Mouse (Mus musculus): Measurements from ENCODE around the gene ccdc198. TPM values are rescaled to one million over a fixed set of nuclear protein-coding genes. Genes with fewer than 3 reads are reported as not detected.
"Not testable (repeated sequence)": the region's sequence is repeated elsewhere in the genome, so short reads cannot be mapped to it uniquely, and the experiment has no call there.

Gene ccdc198
- polyA plus RNA-seq, 1 experiment from 2014 or later = 0.20 TPM

DNA sequence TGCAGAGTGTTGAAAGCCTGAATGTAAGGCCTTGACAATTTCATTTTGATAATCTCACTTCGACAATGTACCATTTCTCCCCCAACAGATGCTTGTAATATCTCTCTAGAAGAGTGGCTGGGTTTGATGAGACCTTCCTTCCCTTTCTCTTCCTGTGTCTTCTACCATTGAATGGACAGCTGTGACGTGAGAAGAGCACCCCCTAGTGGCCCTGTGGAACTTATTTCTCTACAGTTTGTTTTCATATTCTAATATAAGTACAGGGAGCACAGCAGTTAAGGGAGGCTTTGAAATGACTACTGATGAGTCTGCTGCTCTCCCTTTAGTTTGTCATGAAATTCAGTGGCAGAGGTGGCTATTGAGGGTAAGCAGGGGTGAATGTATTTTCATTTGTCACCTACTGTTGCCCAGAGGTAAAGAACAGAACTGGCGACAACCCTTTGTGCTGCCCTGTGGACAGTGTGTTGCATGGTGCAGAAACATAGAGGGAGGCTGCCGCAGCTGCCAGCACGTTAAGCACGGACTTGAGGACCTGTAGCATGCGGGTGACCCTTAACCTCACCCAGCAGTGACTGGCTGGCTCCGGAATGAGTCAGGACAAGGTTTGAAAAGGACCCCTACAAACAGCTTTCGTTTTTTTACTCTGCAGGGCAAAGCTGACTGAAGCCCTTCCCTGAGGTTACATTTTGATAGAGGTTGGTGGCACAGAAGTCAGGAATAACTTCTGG is 10.3 kb downstream of the ccdc198 start:
- WGBS = 52% methylated on average over 9 of the region's 9 CpGs
- no peak overlapping the region for H3K27ac ChIP-seq (replicated peaks)

DNA sequence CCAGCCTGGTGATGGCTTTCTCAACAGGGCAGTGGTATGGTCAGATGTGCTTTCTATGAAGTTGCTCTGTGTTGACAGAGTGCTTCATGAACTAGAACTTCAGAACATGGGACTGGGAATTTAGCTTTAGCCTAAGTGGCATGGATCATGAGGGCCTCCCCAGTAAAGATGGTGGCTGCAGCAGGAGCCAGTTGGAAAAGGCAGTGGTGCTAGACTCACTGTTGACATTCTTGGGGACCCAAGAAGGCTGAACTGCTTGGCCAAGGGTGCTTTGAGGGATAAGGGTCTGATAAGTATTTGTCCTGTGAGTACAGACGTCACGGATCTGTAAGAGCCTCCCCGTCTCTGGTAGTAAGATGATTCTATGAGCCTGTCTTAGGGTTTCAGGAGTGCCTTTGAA is 13.4 kb downstream of the ccdc198 start:
- Histone ChIP-seq H3K4me3 (replicated peaks) (no peak overlapping the region), H3K4me2 (no peak overlapping the region), H3K4me1 (no peaks in the 10 kb centered on the region), H3K9ac (replicated peaks) (no peak overlapping the region), H3K9me3 (replicated peaks) (no peaks in the 10 kb centered on the region), H3K27ac (replicated peaks) (no peak overlapping the region), H3K36me3 (no peaks in the 10 kb centered on the region), H3K27me3 (replicated peaks) (no peaks in the 10 kb centered on the region)
- WGBS = 89% methylated on average over 3 of the region's 3 CpGs
- ATAC-seq (ENCODE audit: low FRiP score) = no peak

More for the DNA sequence above, 10.3 kb downstream of the ccdc198 start:
- Histone ChIP-seq H3K27me3 (replicated peaks) (no peaks in the 10 kb centered on the region), H3K9me3 (replicated peaks) (no peaks in the 10 kb centered on the region), H3K9ac (replicated peaks) (no peak overlapping the region), H3K4me3 (replicated peaks) (no peak overlapping the region), H3K4me1 (peaks cover 3% of the 10 kb centered on the region), H3K4me2 (no peak overlapping the region), H3K36me3 (no peaks in the 10 kb centered on the region)
- no peak for ATAC-seq (ENCODE audit: low FRiP score)

DNA sequence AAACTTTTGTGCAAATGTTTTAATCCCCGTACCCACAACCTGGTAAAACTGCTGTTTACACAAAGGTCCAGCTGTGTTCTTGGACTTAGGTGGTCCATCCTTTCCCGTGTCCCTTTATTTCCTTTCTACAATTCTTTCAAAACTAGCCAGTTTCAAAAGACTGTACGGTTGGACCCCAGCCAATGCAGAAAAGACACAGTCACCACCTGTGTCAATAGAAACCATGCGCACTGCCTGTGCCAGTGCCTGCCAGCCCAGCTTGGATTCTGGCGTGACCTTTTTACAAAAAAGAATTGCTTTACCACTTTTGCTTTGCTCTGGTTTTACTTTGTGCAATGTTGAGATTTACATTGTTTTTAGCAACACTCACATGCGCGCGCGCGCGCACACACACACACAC is 18.3 kb downstream of the ccdc198 start:
- no peak for ATAC-seq (ENCODE audit: low FRiP score)
- H3K27ac ChIP-seq (replicated peaks) = no peak overlapping the region
- no peak overlapping the region for H3K9ac ChIP-seq (replicated peaks)

DNA sequence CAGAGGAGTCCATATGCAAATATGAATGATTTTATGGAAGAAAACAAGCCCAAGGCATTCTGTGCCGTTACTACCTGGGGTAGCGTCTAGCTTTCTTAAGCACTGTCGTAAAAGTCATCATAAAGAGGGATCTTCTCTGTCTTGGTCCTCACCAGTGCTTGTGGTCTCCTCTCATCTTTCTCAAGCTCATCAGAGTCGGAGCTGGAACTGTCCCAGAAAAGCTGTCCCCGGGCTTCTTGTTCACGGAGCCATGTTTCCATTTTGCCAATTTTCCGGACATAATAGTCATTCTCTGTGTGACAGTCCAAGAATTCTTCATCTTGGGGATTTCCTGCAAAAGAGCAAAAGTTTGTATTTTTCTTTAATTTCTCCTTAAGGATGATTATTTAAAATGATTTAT is 18.8 kb downstream of the ccdc198 start:
- H3K36me3 ChIP-seq = no peaks in the 10 kb centered on the region
- no peak overlapping the region for H3K4me3 ChIP-seq (replicated peaks)
- no peaks in the 10 kb centered on the region for H3K27me3 ChIP-seq (replicated peaks)
- no peak for ATAC-seq (ENCODE audit: low FRiP score)
- no peak overlapping the region for H3K9ac ChIP-seq (replicated peaks)
- no peaks in the 10 kb centered on the region for H3K4me1 ChIP-seq
- WGBS = 63% methylated on average over 7 of the region's 7 CpGs
- H3K4me2 ChIP-seq = no peak overlapping the region
- no peak overlapping the region for H3K27ac ChIP-seq (replicated peaks)
- no peaks in the 10 kb centered on the region for H3K9me3 ChIP-seq (replicated peaks)

More for the DNA sequence above, 18.3 kb downstream of the ccdc198 start:
- H3K4me2 ChIP-seq = no peak overlapping the region
- H3K27me3 ChIP-seq (replicated peaks) = no peaks in the 10 kb centered on the region
- H3K4me3 ChIP-seq (replicated peaks) = no peak overlapping the region
- H3K36me3 ChIP-seq = no peaks in the 10 kb centered on the region
- H3K9me3 ChIP-seq (replicated peaks) = no peaks in the 10 kb centered on the region
- WGBS = 74% methylated on average over 11 of the region's 11 CpGs
- H3K4me1 ChIP-seq = no peaks in the 10 kb centered on the region

DNA sequence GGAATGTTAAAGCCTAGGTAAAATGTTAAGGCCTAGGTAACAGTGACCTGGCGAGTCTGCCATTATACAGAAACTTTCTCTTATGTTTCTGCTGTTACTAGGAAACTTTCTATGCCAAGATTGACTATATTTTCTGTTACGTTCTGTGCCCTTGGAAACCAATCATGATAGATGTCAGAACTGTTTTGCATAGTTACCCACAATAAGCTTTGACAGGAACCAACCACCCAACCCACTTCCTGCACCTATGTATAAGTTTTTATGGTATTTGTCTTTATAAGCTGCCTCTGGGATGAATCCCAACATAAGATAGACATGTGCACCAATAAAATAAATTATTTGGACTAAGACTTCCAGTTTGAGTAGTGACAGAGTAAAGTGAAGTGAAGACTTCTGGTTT is 23.5 kb downstream of the ccdc198 start:
- no peak for ATAC-seq (ENCODE audit: low FRiP score)
- 87% methylated on average over 2 of the region's 2 CpGs for WGBS
- no peak overlapping the region for H3K4me2 ChIP-seq
- H3K9me3 ChIP-seq (replicated peaks) = no peaks in the 10 kb centered on the region
- H3K4me3 ChIP-seq (replicated peaks) = no peak overlapping the region
- H3K4me1 ChIP-seq = no peaks in the 10 kb centered on the region
- no peaks in the 10 kb centered on the region for H3K27me3 ChIP-seq (replicated peaks)
- H3K9ac ChIP-seq (replicated peaks) = no peak overlapping the region
- H3K36me3 ChIP-seq = no peaks in the 10 kb centered on the region
- H3K27ac ChIP-seq (replicated peaks) = no peak overlapping the region

DNA sequence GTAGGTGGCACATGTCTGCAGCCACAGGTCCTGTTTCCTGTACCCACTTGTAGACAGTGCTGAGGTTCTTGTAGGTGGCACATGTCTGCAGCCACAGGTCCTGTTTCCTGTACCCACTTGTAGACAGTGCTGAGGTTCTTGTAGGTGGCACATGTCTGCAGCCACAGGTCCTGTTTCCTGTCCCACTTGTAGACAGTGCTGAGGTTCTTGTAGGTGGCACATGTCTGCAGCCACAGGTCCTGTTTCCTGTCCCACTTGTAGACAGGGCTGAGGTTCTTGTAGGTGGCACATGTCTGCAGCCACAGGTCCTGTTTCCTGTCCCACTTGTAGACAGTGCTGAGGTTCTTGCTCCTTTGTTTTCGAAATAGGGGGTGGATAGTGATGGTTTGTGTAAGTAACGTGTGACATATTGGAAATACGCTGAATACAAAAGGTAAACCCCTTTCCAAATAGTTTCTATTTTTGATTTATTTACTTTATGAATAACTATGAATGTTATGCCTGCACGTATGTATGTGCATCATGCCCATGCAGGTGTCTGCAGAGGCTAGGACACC is 25.7 kb downstream of the ccdc198 start:
- not testable (repeated sequence) for H3K4me1 ChIP-seq; H3K4me3 ChIP-seq (replicated peaks); ATAC-seq (ENCODE audit: low FRiP score); H3K9ac ChIP-seq (replicated peaks); H3K27me3 ChIP-seq (replicated peaks); H3K9me3 ChIP-seq (replicated peaks); H3K36me3 ChIP-seq; H3K27ac ChIP-seq (replicated peaks); H3K4me2 ChIP-seq
- WGBS = 87% methylated on average over 4 of the region's 4 CpGs

DNA sequence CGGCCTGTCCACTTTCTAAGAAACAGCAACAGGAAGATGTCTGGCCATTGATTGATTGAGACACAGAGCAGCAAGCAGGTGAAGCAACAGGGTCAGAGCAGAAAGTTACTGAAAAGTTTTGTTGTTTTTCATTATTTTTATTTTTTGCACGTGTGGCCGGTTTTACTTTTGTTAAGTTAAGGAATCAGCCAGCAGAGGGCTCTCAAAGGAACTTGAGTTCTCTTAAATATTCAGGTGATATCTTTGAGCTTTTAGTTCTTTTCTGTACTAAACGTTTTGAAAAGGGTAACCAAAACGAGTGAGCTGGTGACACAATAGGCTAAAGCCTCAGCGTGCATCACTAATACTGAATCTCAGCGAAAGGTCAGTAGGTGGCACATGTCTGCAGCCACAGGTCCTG is 26.6 kb downstream of the ccdc198 start:
- Histone ChIP-seq H3K4me3 (replicated peaks) (no peak overlapping the region), H3K27me3 (replicated peaks) (no peaks in the 10 kb centered on the region), H3K9me3 (replicated peaks) (no peaks in the 10 kb centered on the region), H3K27ac (replicated peaks) (no peak overlapping the region), H3K9ac (replicated peaks) (no peak overlapping the region), H3K36me3 (no peaks in the 10 kb centered on the region), H3K4me1 (no peaks in the 10 kb centered on the region), H3K4me2 (no peak overlapping the region)
- ATAC-seq (ENCODE audit: low FRiP score) = no peak
- 76% methylated on average over 7 of the region's 7 CpGs for WGBS

DNA sequence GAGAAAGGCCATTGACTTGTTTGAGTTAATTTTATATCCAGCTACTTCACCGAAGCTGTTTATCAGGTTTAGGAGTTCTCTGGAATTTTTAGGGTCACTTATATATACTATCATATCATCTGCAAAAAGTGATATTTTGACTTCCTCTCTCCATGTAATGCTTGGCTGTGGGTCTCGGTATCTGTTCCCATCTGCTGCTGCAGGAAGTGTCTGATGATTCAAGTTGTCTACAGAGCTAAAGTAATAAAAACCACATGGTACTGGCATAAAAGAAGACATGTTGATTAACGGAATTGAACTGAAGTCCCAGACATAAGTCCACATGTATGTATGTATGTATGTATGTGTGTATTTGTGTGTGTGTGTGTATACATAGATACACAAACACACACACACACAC is 35.1 kb downstream of the ccdc198 start:
- H3K36me3 ChIP-seq; H3K27ac ChIP-seq (replicated peaks); H3K9ac ChIP-seq (replicated peaks); H3K27me3 ChIP-seq (replicated peaks); ATAC-seq (ENCODE audit: low FRiP score); H3K9me3 ChIP-seq (replicated peaks); H3K4me1 ChIP-seq; H3K4me3 ChIP-seq (replicated peaks); H3K4me2 ChIP-seq: not testable (repeated sequence)
- WGBS = 92% methylated on average over 3 of the region's 3 CpGs

DNA sequence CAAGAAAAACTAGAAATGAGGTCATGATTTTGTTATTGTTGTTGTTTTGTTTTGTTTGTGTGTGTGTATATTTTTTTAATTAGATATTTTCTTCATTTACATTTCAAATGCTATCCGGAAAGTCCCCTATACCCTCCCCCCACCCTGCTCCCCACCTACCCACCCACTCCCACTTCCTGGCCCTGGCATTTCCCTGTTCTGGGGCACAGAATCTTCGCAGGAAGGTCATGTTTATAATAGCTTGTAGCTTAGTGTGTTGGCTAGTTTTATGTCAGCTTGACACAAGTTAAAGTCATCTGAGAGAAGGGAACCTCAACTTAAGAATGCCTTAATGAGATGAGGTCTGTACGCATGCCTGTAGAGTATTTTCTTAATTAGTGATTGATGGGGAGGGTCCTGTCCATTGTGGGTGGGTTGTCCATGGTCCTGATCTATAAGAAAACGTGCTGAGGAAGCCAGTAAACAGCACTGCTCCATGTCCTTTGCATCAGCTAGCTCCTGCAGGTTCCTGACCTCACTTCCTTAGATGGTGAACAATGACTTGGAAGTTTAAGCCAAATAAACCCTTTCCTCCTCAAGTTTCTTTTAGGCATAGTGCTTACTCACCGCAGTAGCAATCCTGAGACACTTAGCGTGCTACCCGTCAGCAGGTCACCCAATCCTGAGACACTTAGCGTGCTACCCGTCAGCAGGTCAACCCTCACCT is 44.0 kb downstream of the ccdc198 start:
- Histone ChIP-seq H3K9ac (replicated peaks) (no peak overlapping the region), H3K4me3 (replicated peaks) (no peak overlapping the region), H3K9me3 (replicated peaks) (no peaks in the 10 kb centered on the region), H3K4me2 (no peak overlapping the region), H3K36me3 (no peaks in the 10 kb centered on the region), H3K27me3 (replicated peaks) (no peaks in the 10 kb centered on the region), H3K4me1 (no peaks in the 10 kb centered on the region), H3K27ac (replicated peaks) (no peak overlapping the region)
- ATAC-seq (ENCODE audit: low FRiP score) = no peak
- 81% methylated on average over 9 of the region's 9 CpGs for WGBS

DNA sequence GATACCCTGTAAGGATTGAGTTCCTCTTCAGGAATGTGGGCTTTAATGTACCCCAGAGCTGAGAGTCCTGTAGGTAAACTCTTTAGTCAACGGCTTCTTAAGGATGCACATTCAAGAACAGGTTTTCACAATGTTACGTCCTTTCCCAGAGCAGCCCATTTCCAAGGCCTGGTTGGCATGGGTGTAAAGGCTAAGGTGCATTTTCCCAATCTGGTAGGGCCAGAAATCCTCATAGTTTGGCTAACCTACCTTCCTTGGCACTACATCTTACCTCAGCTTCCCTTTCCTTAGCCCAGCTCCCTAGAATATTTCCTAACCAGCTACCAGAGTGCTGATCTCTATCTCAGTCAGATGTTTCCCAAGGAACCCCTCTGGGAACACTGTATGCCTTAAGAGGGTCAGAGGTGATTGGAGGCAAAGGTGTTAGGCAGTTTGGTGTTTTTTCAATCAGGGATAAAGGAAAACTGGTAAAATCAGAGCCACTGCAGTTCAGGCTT is 48.2 kb downstream of the ccdc198 start:
- no peaks in the 10 kb centered on the region for H3K9me3 ChIP-seq (replicated peaks)
- no peaks in the 10 kb centered on the region for H3K27me3 ChIP-seq (replicated peaks)
- ATAC-seq (ENCODE audit: low FRiP score) = no peak
- no peak overlapping the region for H3K27ac ChIP-seq (replicated peaks)
- 97% methylated on average over 2 of the region's 2 CpGs for WGBS
- no peak overlapping the region for H3K4me3 ChIP-seq (replicated peaks)
- H3K9ac ChIP-seq (replicated peaks) = no peak overlapping the region
- no peaks in the 10 kb centered on the region for H3K36me3 ChIP-seq
- H3K4me1 ChIP-seq = no peaks in the 10 kb centered on the region
- no peak overlapping the region for H3K4me2 ChIP-seq

DNA sequence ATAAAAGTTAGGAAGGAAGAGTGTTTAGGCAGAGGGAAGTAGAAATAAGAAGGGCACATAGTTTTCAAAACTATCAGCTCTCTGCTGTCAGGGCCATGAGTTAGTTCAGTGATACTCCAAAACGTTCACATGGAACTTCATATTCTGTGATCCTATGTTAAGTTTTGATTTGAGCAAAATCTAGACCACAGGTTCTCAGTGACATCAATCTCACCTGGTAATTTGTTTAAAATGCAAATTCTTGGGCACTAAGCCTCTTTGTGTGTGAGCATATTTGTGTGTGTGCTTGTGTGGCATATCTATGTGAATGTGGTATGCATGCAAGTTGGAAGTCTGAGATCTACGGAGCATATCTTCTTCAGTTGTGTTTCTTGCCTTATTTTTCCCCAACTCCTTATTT is 59.0 kb downstream of the ccdc198 start:
- no peak for ATAC-seq (ENCODE audit: low FRiP score)
- no peaks in the 10 kb centered on the region for H3K4me1 ChIP-seq
- no peaks in the 10 kb centered on the region for H3K9me3 ChIP-seq (replicated peaks)
- no peak overlapping the region for H3K4me3 ChIP-seq (replicated peaks)
- peaks cover 15% of the 10 kb centered on the region for H3K36me3 ChIP-seq
- no peak overlapping the region for H3K9ac ChIP-seq (replicated peaks)
- 96% methylated on average over 2 of the region's 2 CpGs for WGBS
- H3K27ac ChIP-seq (replicated peaks) = no peak overlapping the region
- no peak overlapping the region for H3K4me2 ChIP-seq
- no peaks in the 10 kb centered on the region for H3K27me3 ChIP-seq (replicated peaks)

DNA sequence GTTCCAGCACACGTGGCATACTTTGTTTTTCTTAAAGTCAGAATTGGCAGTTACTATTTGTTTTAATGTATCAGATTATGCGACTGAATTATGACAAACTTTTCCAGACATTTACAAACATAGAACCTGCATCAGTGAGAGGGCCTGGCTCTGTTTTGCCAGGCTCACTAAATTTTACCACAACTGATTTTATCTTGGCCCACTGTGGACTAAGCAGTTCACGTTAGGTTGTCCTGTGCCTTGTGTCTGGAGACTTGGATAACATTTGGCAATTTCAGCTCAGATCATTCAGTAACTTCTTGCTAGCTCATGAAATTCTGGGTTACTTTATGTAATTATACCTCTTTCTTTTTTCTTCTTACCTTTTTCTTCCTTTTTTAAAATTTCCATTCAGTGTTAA is 65.5 kb downstream of the ccdc198 start:
- ATAC-seq (ENCODE audit: low FRiP score) = no peak
- peaks cover 8% of the 10 kb centered on the region for H3K36me3 ChIP-seq
- peaks cover 12% of the 10 kb centered on the region for H3K4me1 ChIP-seq
- H3K4me2 ChIP-seq = no peak overlapping the region
- H3K27ac ChIP-seq (replicated peaks) = no peak overlapping the region
- H3K9me3 ChIP-seq (replicated peaks) = no peaks in the 10 kb centered on the region
- no peak overlapping the region for H3K9ac ChIP-seq (replicated peaks)
- no peaks in the 10 kb centered on the region for H3K27me3 ChIP-seq (replicated peaks)
- H3K4me3 ChIP-seq (replicated peaks) = no peak overlapping the region
- WGBS = 90% methylated on average over 3 of the region's 3 CpGs

Data from neural tube, embryonic 15.5 days (tissue).